Mouse (Mus musculus) CH12.LX (cell line): ENCODE measurements around the gene Anks1b. TPM values are rescaled to one million over a fixed set of nuclear protein-coding genes. Genes with fewer than 3 reads are reported as not detected.

Experiments
- DNase-seq: peaks from one replicate; pipeline ENCODE4 v3.0.0-alpha.2; 2013; ENCODE audit errors: extremely low read depth
- H3K27ac ChIP-seq: 2 replicates; pipeline ENCODE4 v1.5.1; 2012; ENCODE audit warnings: low read depth, mild to moderate bottlenecking, control low read depth, moderate library complexity; ENCODE audit not compliant: insufficient read depth
- H3K27me3 ChIP-seq: replicated peaks from 2 replicates; pipeline ENCODE3; 2012; ENCODE audit warnings: inconsistent platforms
- H3K36me3 ChIP-seq, 2 experiments: replicated peaks in 1 of 2; 2 replicates each; pipeline versions ENCODE3 to v1.6.1; 2012; ENCODE audit warnings: inconsistent platforms in 1 of 2, low read length in 1 of 2, mild to moderate bottlenecking in 1 of 2, mixed read lengths in 1 of 2, moderate library complexity in 1 of 2; ENCODE audit not compliant: control insufficient read depth in 1 of 2, insufficient read depth in 1 of 2
- H3K4me1 ChIP-seq, 2 experiments: 2 replicates each; pipeline ENCODE4 v1.6.1; 2012; ENCODE audit warnings: inconsistent platforms in 1 of 2, moderate library complexity in 1 of 2; ENCODE audit not compliant: insufficient read depth in 2 of 2, control insufficient read depth in 1 of 2
- H3K4me2 ChIP-seq: 2 replicates; pipeline ENCODE4 v1.6.1; 2012; ENCODE audit warnings: low read depth, mild to moderate bottlenecking, control low read depth; ENCODE audit not compliant: poor library complexity, insufficient read depth, severe bottlenecking
- H3K4me3 ChIP-seq, 3 experiments: fragments of 150-350 bp in 1 of 3; sonication (generic) in 1 of 3; replicated peaks in 1 of 3; 2 replicates each; pipeline versions ENCODE3 to v1.5.1; 2011 to 2012; ENCODE audit warnings: low read depth in 2 of 3, low read length in 2 of 3, mild to moderate bottlenecking in 2 of 3, moderate library complexity in 2 of 3, control low read depth in 1 of 3, improper control_type of control experiment in 1 of 3, inconsistent platforms in 1 of 3, mixed read lengths in 1 of 3; ENCODE audit not compliant: poor library complexity in 1 of 3
- H3K79me2 ChIP-seq: replicated peaks from 2 replicates; pipeline ENCODE4 v1.6.1; 2012; ENCODE audit warnings: mild to moderate bottlenecking, moderate library complexity; ENCODE audit not compliant: control insufficient read depth, poor library complexity, insufficient read depth, severe bottlenecking; ENCODE audit errors: extremely low read depth
- H3K9ac ChIP-seq: 2 replicates; pipeline ENCODE4 v1.6.1; 2012; ENCODE audit warnings: low read depth, mild to moderate bottlenecking, control low read depth, moderate library complexity; ENCODE audit not compliant: insufficient read depth
- H3K9me3 ChIP-seq: replicated peaks from 2 replicates; pipeline ENCODE3; 2012; ENCODE audit warnings: low read length, inconsistent platforms, mixed read lengths
- CHD1 ChIP-seq: IDR thresholded peaks from 2 replicates; pipeline ENCODE4 v1.6.1; 2012; ENCODE audit warnings: low read depth, low read length, improper control_type of control experiment, inconsistent platforms
- CHD2 ChIP-seq: IDR thresholded peaks from 2 replicates; pipeline ENCODE4 v1.6.1; 2011; ENCODE audit warnings: low read length, improper control_type of control experiment
- E2F4 ChIP-seq: IDR thresholded peaks from 2 replicates; pipeline ENCODE4 v1.6.1; 2011; ENCODE audit warnings: low read depth, low read length, improper control_type of control experiment; ENCODE audit not compliant: insufficient replicate concordance
- ELF1 ChIP-seq: IDR thresholded peaks from 2 replicates; pipeline ENCODE4 v1.6.1; 2014; ENCODE audit warnings: low read depth, mild to moderate bottlenecking, inconsistent platforms, low read length, improper control_type of control experiment
- GABPA ChIP-seq: IDR thresholded peaks from 2 replicates; pipeline ENCODE4 v1.6.1; 2012; ENCODE audit warnings: low read depth, low read length, improper control_type of control experiment, inconsistent platforms; ENCODE audit not compliant: insufficient replicate concordance
- HCFC1 ChIP-seq: IDR thresholded peaks from 2 replicates; pipeline ENCODE4 v1.6.1; 2012; ENCODE audit warnings: low read depth, mild to moderate bottlenecking, inconsistent platforms, low read length, improper control_type of control experiment
- JUN ChIP-seq: IDR thresholded peaks from 2 replicates; pipeline ENCODE4 v1.6.1; 2011; ENCODE audit warnings: low read depth, mild to moderate bottlenecking, low read length, improper control_type of control experiment, moderate library complexity; ENCODE audit not compliant: insufficient read depth
- MAX ChIP-seq: IDR thresholded peaks from 2 replicates; pipeline ENCODE4 v1.6.1; 2011; ENCODE audit warnings: low read length, improper control_type of control experiment
- MEF2A ChIP-seq: IDR thresholded peaks from 2 replicates; pipeline ENCODE4 v1.6.1; 2014; ENCODE audit warnings: low read depth, mild to moderate bottlenecking, inconsistent platforms, low read length, improper control_type of control experiment, borderline replicate concordance
- MXI1 ChIP-seq: IDR thresholded peaks from 2 replicates; pipeline ENCODE4 v1.6.1; 2011; ENCODE audit warnings: mild to moderate bottlenecking, low read depth, low read length, improper control_type of control experiment
- MYC ChIP-seq: IDR thresholded peaks from 2 replicates; pipeline ENCODE4 v1.6.1; 2011; ENCODE audit warnings: low read depth, mild to moderate bottlenecking, improper control_type of control experiment, low read length
- NELFE ChIP-seq: IDR thresholded peaks from 2 replicates; pipeline ENCODE4 v1.6.1; 2011; ENCODE audit warnings: low read depth, low read length, improper control_type of control experiment
- PAX5 ChIP-seq: IDR thresholded peaks from 2 replicates; pipeline ENCODE4 v1.6.1; 2012; ENCODE audit warnings: low read length, inconsistent platforms, mixed read lengths
- POLR2AphosphoS2 ChIP-seq: IDR thresholded peaks from 2 replicates; pipeline ENCODE4 v1.6.1; 2011; ENCODE audit warnings: low read depth, low read length, improper control_type of control experiment
- RAD21 ChIP-seq: IDR thresholded peaks from 2 replicates; pipeline ENCODE4 v1.6.1; 2011; ENCODE audit warnings: low read depth, mild to moderate bottlenecking, low read length, improper control_type of control experiment, moderate library complexity
- RCOR1 ChIP-seq: conservative IDR thresholded peaks from 2 replicates; pipeline ENCODE4 v1.6.1; 2012; ENCODE audit warnings: low read depth, mild to moderate bottlenecking, inconsistent platforms, low read length, improper control_type of control experiment
- SIN3A ChIP-seq: IDR thresholded peaks from 2 replicates; pipeline ENCODE4 v1.6.1; 2012; ENCODE audit warnings: low read length, improper control_type of control experiment, inconsistent platforms
- SMC3 ChIP-seq: IDR thresholded peaks from 2 replicates; pipeline ENCODE4 v1.6.1; 2011; ENCODE audit warnings: low read depth, low read length, improper control_type of control experiment
- TBP ChIP-seq: conservative IDR thresholded peaks from 2 replicates; pipeline ENCODE4 v1.6.1; 2011; ENCODE audit warnings: low read depth, low read length, improper control_type of control experiment
- UBTF ChIP-seq: IDR thresholded peaks from 2 replicates; pipeline ENCODE4 v1.6.1; 2012; ENCODE audit warnings: low read depth, mild to moderate bottlenecking, inconsistent platforms, low read length, improper control_type of control experiment, moderate library complexity
- USF1 ChIP-seq: IDR thresholded peaks from 2 replicates; pipeline ENCODE4 v1.6.1; 2014; ENCODE audit warnings: low read depth, mild to moderate bottlenecking, inconsistent platforms, low read length, improper control_type of control experiment
- USF2 ChIP-seq: conservative IDR thresholded peaks from 2 replicates; pipeline ENCODE4 v1.6.1; 2011; ENCODE audit warnings: low read depth, low read length, improper control_type of control experiment
- ZC3H11A ChIP-seq: IDR thresholded peaks from 2 replicates; pipeline ENCODE4 v1.6.1; 2012; ENCODE audit warnings: low read depth, mild to moderate bottlenecking, inconsistent platforms, low read length, improper control_type of control experiment
- ZMIZ1 ChIP-seq: IDR thresholded peaks from 2 replicates; pipeline ENCODE4 v1.6.1; 2012; ENCODE audit warnings: low read depth, mild to moderate bottlenecking, inconsistent platforms, low read length, improper control_type of control experiment
- dilution Hi-C: fragments of 300-500 bp; cut with MboI; formaldehyde crosslinking; loops from 2 replicates; pipeline ENCODE4 v1.14.3; 2020; ENCODE audit warnings: low sequenced_read_pairs; ENCODE audit not compliant: extremely low pct_unique_long_range_greater_than_20kb, extremely low pct_ligation_motif_present
- in situ Hi-C: fragments of 300-500 bp; cut with MboI; formaldehyde crosslinking; loops from 3 replicates; pipeline ENCODE4 v1.14.3; 2019; ENCODE audit warnings: low sequenced_read_pairs, low pct_ligation_motif_present, low pct_unique_long_range_greater_than_20kb, mixed read lengths
- polyA plus RNA-seq: library from polyadenylated mRNA; unstranded; fragments of >175 nt; gene quantifications from 2 replicates; pipeline ENCODE4 v1.2.1, GENCODE M21; 2012; ENCODE audit warnings: low read depth; ENCODE audit not compliant: insufficient read length
- total RNA-seq, 2 experiments: library from RNA; depleted of rRNA; stranded (reverse); fragments of 300-350 nt in 1 of 2; fragments of >200 nt in 1 of 2; gene quantifications; 2 replicates each; pipeline ENCODE4 v1.2.3; 2012 to 2014

Anks1b gene
- total and polyA plus RNA-seq, 3 experiments = 0.17 TPM; not detected in 2

DNA sequence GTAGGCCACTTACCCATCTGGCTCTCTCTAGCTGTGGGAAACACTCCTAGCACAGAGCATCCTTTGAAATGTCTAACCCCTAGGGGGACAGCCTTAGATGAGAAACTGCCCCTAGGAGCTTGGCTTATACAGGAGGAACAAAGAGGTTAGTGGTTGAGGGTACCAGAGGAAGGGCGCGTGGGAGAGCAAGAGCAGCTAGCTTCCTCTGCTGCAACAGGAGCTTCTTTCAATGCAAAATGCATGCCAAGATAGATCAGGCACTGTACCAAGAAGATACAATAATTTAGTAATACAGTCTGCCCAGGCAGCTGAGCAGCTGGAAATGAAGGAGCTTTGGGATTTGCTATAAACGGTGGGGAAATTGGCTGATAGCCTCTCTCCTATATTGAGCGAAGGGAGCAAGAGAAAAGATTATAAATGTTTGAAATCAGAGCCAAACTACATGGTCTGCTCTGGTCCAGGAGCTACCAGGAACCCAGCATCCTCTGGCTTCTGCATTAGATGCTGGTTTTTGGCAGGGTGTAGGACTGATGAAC lies 621.7 kb downstream of the Anks1b start:
- no peak overlapping the region for H3K4me3 ChIP-seq
- no peak for DNase-seq
- no peaks in the 10 kb centered on the region for H3K27me3 ChIP-seq
- H3K4me1 ChIP-seq = no peaks in the 10 kb centered on the region
- H3K27ac ChIP-seq = no peak overlapping the region
- in situ Hi-C loops = no loop called here
- no peak overlapping the region for H3K4me2 ChIP-seq
- no peaks in the 10 kb centered on the region for H3K79me2 ChIP-seq
- H3K36me3 ChIP-seq = no peaks in the 10 kb centered on the region
- dilution Hi-C loops = no loop called here
- TF ChIP-seq PAX5 = no peak
- TF ChIP-seq RAD21 = no peak
- TF ChIP-seq POLR2AphosphoS2 = no peak
- TF ChIP-seq CHD1 = no peak
- no peak for TF ChIP-seq UBTF
- no peak for TF ChIP-seq HCFC1
- no peak for TF ChIP-seq ELF1
- no peak for TF ChIP-seq E2F4
- TF ChIP-seq ZMIZ1 = no peak
- no peak for TF ChIP-seq MYC
- TF ChIP-seq TBP = no peak
- no peak for TF ChIP-seq GABPA
- no peak for TF ChIP-seq USF2
- TF ChIP-seq ZC3H11A = no peak
- TF ChIP-seq USF1 = no peak
- no peak for TF ChIP-seq JUN
- no peak for TF ChIP-seq SIN3A
- no peak for TF ChIP-seq NELFE
- TF ChIP-seq MXI1 = no peak
- TF ChIP-seq, all 38 proteins: peak for 0
- no peaks in the 10 kb centered on the region for H3K9me3 ChIP-seq
- H3K9ac ChIP-seq = no peak overlapping the region

GRCm38 (mm10) chr10:90507561-90507960 lies 634.3 kb downstream of the Anks1b start:
- Histone ChIP-seq H3K27me3 (no peaks in the 10 kb centered on the region), H3K79me2 (no peaks in the 10 kb centered on the region), H3K4me3 (no peak overlapping the region), H3K27ac (no peak overlapping the region), H3K4me1 (peaks cover 0 to 8% of the 10 kb centered on the region in 2 experiments; a peak in 2 of 4 replicates), H3K9ac (no peak overlapping the region), H3K36me3 (no peaks in the 10 kb centered on the region), H3K9me3 (no peaks in the 10 kb centered on the region), H3K4me2 (no peak overlapping the region)
- dilution Hi-C loops = no loop called here
- DNase-seq = no peak
- in situ Hi-C loops = no loop called here
- no peak for TF ChIP-seq SMC3
- no peak for TF ChIP-seq SIN3A
- TF ChIP-seq CHD2 = no peak
- TF ChIP-seq MEF2A = no peak
- no peak for TF ChIP-seq RAD21
- TF ChIP-seq ELF1 = no peak
- TF ChIP-seq MAX = no peak
- TF ChIP-seq RCOR1 = no peak
- no peak for TF ChIP-seq MYC
- TF ChIP-seq NELFE = no peak
- no peak for TF ChIP-seq GABPA
